Mouse (Mus musculus) adrenal gland, adult 2 months (tissue): ENCODE data around the gene Cyth4. TPM values are rescaled to one million over a fixed set of nuclear protein-coding genes. Genes with fewer than 3 reads are reported as not detected.
A peak's percentile ranks its signal among the peaks of the same experiment; 100 is the strongest.

Experiments
- DNase-seq: peaks from one replicate; pipeline ENCODE4 v3.0.0; 2021
- long read RNA-seq: library from polyadenylated mRNA; stranded (forward); transcript quantifications from one replicate; pipeline ENCODE4 v2.0.0, GENCODE M21; 2021
- polyA plus RNA-seq: library from polyadenylated mRNA; depleted of rRNA; stranded (reverse); fragments of >200 nt; gene quantifications from 2 replicates; pipeline ENCODE4 v1.2.3, GENCODE M21; 2012; rRNA removed
- total RNA-seq, 2 experiments: library from RNA; stranded (reverse); gene quantifications; 2 replicates each; pipeline ENCODE4 v1.2.3; 2021

The Cyth4 gene
- 10 to 100 TPM in 1 of 2 experiments, 1 to 10 TPM in 1; 7.2 to 12.7 TPM for total RNA-seq
- polyA plus RNA-seq, result 13.8 and 16.2 TPM in 2 replicates
- long read RNA-seq, transcript Cyth4-201 (13 exons, 2,791 nt), result major isoform, 9 of 13 reads
- long read RNA-seq, partial matches to known transcripts, result 1 of 13 reads
- long read RNA-seq, other reads (novel, unspliced or antisense), result 3 of 13 reads

GRCm38 (mm10) chr15:78596914-78597313 is at the start of gene Cyth4:
TSS of gene Cyth4 (plus strand) at chr15:78597047.
- peak; percentile 57 for DNase-seq

GRCm38 (mm10) chr15:78547415-78548335 is 49.2 kb upstream of the Cyth4 start:
- peak; percentile 77 for DNase-seq

- peak; percentile 76 for DNase-seq
These were observed 48.5 kb upstream of the Cyth4 start for GRCm38 (mm10) chr15:78548336-78548665.

GRCm38 (mm10) chr15:78548711-78549110 is 48.1 kb upstream of the Cyth4 start:
- no peak for DNase-seq

GRCm38 (mm10) chr15:78549189-78549734 is 47.6 kb upstream of the Cyth4 start:
- DNase-seq, result peak; percentile 87

GRCm38 (mm10) chr15:78554545-78555313 is 42.1 kb upstream of the Cyth4 start:
- DNase-seq, result no peak

GRCm38 (mm10) chr15:78557693-78558535 is 38.9 kb upstream of the Cyth4 start:
- DNase-seq, result no peak

- DNase-seq, result no peak
These were observed 37.5 kb upstream of the Cyth4 start for GRCm38 (mm10) chr15:78559141-78559979.

- DNase-seq, result no peak
These were observed 33.5 kb upstream of the Cyth4 start for GRCm38 (mm10) chr15:78563344-78563743.

- no peak for DNase-seq
These were observed 32.9 kb upstream of the Cyth4 start for GRCm38 (mm10) chr15:78563937-78564336.

- DNase-seq, result no peak
These were observed 31.9 kb upstream of the Cyth4 start for GRCm38 (mm10) chr15:78564764-78565435.

GRCm38 (mm10) chr15:78567608-78568120 is 29.2 kb upstream of the Cyth4 start:
- DNase-seq, result no peak

- DNase-seq, result no peak
These were observed 26.7 kb upstream of the Cyth4 start for GRCm38 (mm10) chr15:78570170-78570569.

- no peak for DNase-seq
These were observed 25.1 kb upstream of the Cyth4 start for GRCm38 (mm10) chr15:78571554-78572269.

GRCm38 (mm10) chr15:78572270-78572600 is 24.6 kb upstream of the Cyth4 start:
- DNase-seq, result no peak

- no peak for DNase-seq
These were observed 24.0 kb upstream of the Cyth4 start, which contains the start of gene Rac2 for GRCm38 (mm10) chr15:78572658-78573397. TSS of gene Rac2 (minus strand) at chr15:78572783.

- DNase-seq, result no peak
These were observed 20.5 kb upstream of the Cyth4 start for GRCm38 (mm10) chr15:78576284-78576810.

GRCm38 (mm10) chr15:78583352-78583751 is 13.5 kb upstream of the Cyth4 start:
- DNase-seq, result no peak
